In the genomic region with DNA sequence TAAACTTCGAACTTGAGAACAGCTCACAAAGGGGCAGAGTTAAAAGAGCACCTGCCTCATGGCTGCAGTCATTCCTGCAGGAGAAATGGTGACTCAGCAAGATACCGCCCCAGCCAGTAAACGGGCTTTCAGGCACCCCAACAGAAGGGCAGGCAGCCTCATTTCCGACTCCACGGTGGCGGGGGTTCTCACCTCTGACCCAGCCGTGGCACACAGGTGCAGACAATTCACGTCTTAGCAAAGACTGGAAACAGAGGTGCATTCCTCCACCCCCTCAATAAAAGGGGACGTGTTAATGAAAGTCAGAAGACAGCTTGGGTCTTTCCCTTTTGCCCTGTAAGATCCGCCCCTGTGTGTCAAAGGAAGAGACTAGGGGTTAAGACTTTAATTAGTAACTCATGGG, we compare ENCODE assay signal across 8 mouse cellular contexts.
DNase-seq lines count a peak whose midpoint lies in the region; ATAC-seq lines count a peak whose summit lies in the region.

No protein-coding gene starts in this region.

- H3K9ac ChIP-seq in forebrain, embryonic 14.5 days (ENCODE audit: low read length): 0 out of 2 replicates have a peak overlapping the region, but pooled peaks have one; percentile 5
- H3K9ac ChIP-seq in forebrain, embryonic 16.5 days (replicated peaks; ENCODE audit: low read depth, low read length): no peak overlapping the region
- no peak overlapping the region for H3K9ac ChIP-seq in hindbrain, embryonic 15.5 days

- H3K9me3 ChIP-seq in forebrain, embryonic 14.5 days (replicated peaks; ENCODE audit: control insufficient read depth, low read length): no peaks in the 10 kb centered on the region
- no peaks in the 10 kb centered on the region for H3K9me3 ChIP-seq in forebrain, embryonic 16.5 days (ENCODE audit: control insufficient read depth, low read length)
- no peaks in the 10 kb centered on the region for H3K9me3 ChIP-seq in hindbrain, embryonic 15.5 days

- no peaks in the 10 kb centered on the region for H3K36me3 ChIP-seq in forebrain, embryonic 14.5 days (ENCODE audit: control insufficient read depth, insufficient read depth, low read length)
- no peaks in the 10 kb centered on the region for H3K36me3 ChIP-seq in forebrain, embryonic 16.5 days (ENCODE audit: control insufficient read depth, insufficient read depth)
- H3K36me3 ChIP-seq in hindbrain, embryonic 15.5 days: no peaks in the 10 kb centered on the region

- no peak overlapping the region for H3K4me3 ChIP-seq in forebrain, embryonic 14.5 days (ENCODE audit: low read depth, low read length)
- no peak overlapping the region for H3K4me3 ChIP-seq in forebrain, embryonic 16.5 days (replicated peaks; ENCODE audit: low read length)
- H3K4me3 ChIP-seq in hindbrain, embryonic 15.5 days: no peak overlapping the region

- WGBS in forebrain, embryonic 14.5 days: 6% methylated on average over 10 of the region's 10 CpGs
- WGBS in forebrain, embryonic 16.5 days: 11% methylated on average over 10 of the region's 10 CpGs
- WGBS in hindbrain, embryonic 15.5 days: 9% methylated on average over 10 of the region's 10 CpGs

- H3K4me1 ChIP-seq in forebrain, embryonic 14.5 days (ENCODE audit: control insufficient read depth, insufficient read depth, low read length): peaks cover 27% of the 10 kb centered on the region
- H3K4me1 ChIP-seq in forebrain, embryonic 16.5 days (replicated peaks; ENCODE audit: control insufficient read depth, insufficient read depth, low read length): peaks cover 28% of the 10 kb centered on the region
- H3K4me1 ChIP-seq in hindbrain, embryonic 15.5 days (replicated peaks): peaks cover 47% of the 10 kb centered on the region

- no peak overlapping the region for H3K4me2 ChIP-seq in forebrain, embryonic 14.5 days (ENCODE audit: low read length)
- H3K4me2 ChIP-seq in forebrain, embryonic 16.5 days (ENCODE audit: low read length): no peak overlapping the region
- H3K4me2 ChIP-seq in hindbrain, embryonic 15.5 days: peak overlapping the region; percentile 20; the same call in 1 of the 2 replicates

- H3K27me3 ChIP-seq in forebrain, embryonic 14.5 days (replicated peaks; ENCODE audit: control insufficient read depth, insufficient read depth, low read length): no peaks in the 10 kb centered on the region
- H3K27me3 ChIP-seq in forebrain, embryonic 16.5 days (replicated peaks; ENCODE audit: control insufficient read depth, insufficient read depth, low read length): no peaks in the 10 kb centered on the region; the same call in none of the 2 replicates
- H3K27me3 ChIP-seq in hindbrain, embryonic 15.5 days: peaks cover 9% of the 10 kb centered on the region; the same call in 1 of the 2 replicates

- ATAC-seq in forebrain, embryonic 14.5 days: no peak
- ATAC-seq in forebrain, embryonic 16.5 days: no peak
- no peak for ATAC-seq in hindbrain, embryonic 15.5 days (ENCODE audit: low FRiP score, low read depth)

- no peak overlapping the region for H3K27ac ChIP-seq in forebrain, embryonic 14.5 days (ENCODE audit: low read depth, low read length)
- no peak overlapping the region for H3K27ac ChIP-seq in forebrain, embryonic 16.5 days (ENCODE audit: low read length)
- H3K27ac ChIP-seq in hindbrain, embryonic 15.5 days (replicated peaks): no peak overlapping the region

- DNase-seq in forebrain, embryonic 14.5 days (ENCODE audit: low spot score): no peak
- DNase-seq in adrenal gland, postnatal 25 days: peak; percentile 30
- peak; percentile 55 for DNase-seq in liver
- peak; percentile 44 to 64 for DNase-seq in thymus, postnatal 36 days
- no peak for DNase-seq in testis, postnatal 10 days (ENCODE audit: low spot score)
- no peak for DNase-seq in retina, embryonic 14.5 days (ENCODE audit: low spot score)

Comparison
In these comparisons a context has a peak if more than half of its experiments do, and no peak if none do; other contexts are left out.
1. DNase-seq: peak in adrenal gland, postnatal 25 days (single experiment), liver (single experiment) and thymus, postnatal 36 days (2 of 2); none in forebrain, embryonic 14.5 days (single experiment), testis, postnatal 10 days (single experiment) and retina, embryonic 14.5 days (single experiment).